Mouse (Mus musculus) small intestine, adult 2 months (tissue): ENCODE results near the gene Zfp385b.

Experiments
- CTCF ChIP-seq: fragments of 200-500 bp; IDR thresholded peaks from 2 replicates; pipeline ENCODE4 v1.5.1; 2012; ENCODE audit warnings: low read depth, mild to moderate bottlenecking, control low read depth, inconsistent platforms, low read length, moderate library complexity, mixed read lengths; ENCODE audit not compliant: insufficient replicate concordance, insufficient read length; ENCODE audit errors: extremely low read depth
- POLR2A ChIP-seq: fragments of 200-500 bp; IDR thresholded peaks from 2 replicates; pipeline ENCODE4 v1.6.1; 2012; ENCODE audit warnings: low read depth, mild to moderate bottlenecking, control low read depth, inconsistent platforms, low read length, moderate library complexity

DNA sequence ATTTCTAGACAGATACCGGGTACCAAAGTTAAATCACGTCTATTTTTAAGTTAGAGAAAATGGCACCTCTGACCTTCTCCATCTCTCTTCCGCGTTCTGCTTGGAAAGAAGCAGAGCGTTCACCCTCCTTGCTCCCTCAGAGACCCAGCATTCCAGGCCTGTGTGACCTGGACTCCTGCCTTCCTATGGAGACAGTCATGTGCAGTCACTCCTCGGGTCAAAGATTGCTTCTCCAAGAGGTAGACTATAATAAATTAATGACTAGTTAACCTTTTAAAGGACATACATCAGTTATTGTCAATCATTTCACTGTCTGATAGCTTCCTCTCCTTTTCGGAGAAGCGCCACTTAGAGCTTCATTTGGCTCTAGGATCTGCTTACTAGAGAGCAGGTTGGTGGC, 325.7 kb downstream of the Zfp385b start:
- TF ChIP-seq CTCF (no peak), POLR2A (no peak)
